Comparison of ENCODE assay signal across 8 mouse cellular contexts in genomic region chr1:75264091-75264880, GRCm38 (mm10). TPM values are rescaled to one million over a fixed set of nuclear protein-coding genes. Genes with fewer than 3 reads are reported as not detected.
DNase-seq lines count a peak whose midpoint lies in the region; ATAC-seq and TF ChIP-seq lines count a peak whose summit lies in the region.

Ptprn (minus strand) TSS chr1:75264502.

- H3K79me3 ChIP-seq in C2C12 (ENCODE audit: low read depth) = no peaks in the 10 kb centered on the region

- no peak within 1 kb of the TSS for H3K27ac ChIP-seq in embryonic facial prominence, embryonic 13.5 days
- no peak within 1 kb of the TSS for H3K27ac ChIP-seq in intestine, postnatal 0 days (ENCODE audit: low read depth, low read length)
- peak within 1 kb of the TSS; percentile 14; the same call in 1 of the 2 replicates for H3K27ac ChIP-seq in midbrain, embryonic 14.5 days (replicated peaks; ENCODE audit: low read depth, low read length)

- no peaks in the 10 kb centered on the region for H3K36me3 ChIP-seq in C2C12 (ENCODE audit: control insufficient read depth, insufficient read depth)
- no peaks in the 10 kb centered on the region for H3K36me3 ChIP-seq in embryonic facial prominence, embryonic 13.5 days
- H3K36me3 ChIP-seq in intestine, postnatal 0 days (ENCODE audit: control insufficient read depth, insufficient read depth) = no peaks in the 10 kb centered on the region
- no peaks in the 10 kb centered on the region for H3K36me3 ChIP-seq in midbrain, embryonic 14.5 days (ENCODE audit: control insufficient read depth, insufficient read depth, low read length)

- peak; percentile 33 for DNase-seq in adrenal gland, adult 2 months
- peak; percentile 75 for DNase-seq in midbrain, embryonic 14.5 days
- DNase-seq in lung, postnatal 14 days = no peak
- no peak for DNase-seq in gastrocnemius, postnatal 4 days (ENCODE audit: low spot score in 2 of 2)
- no peak for DNase-seq in kidney, adult 11 months

- no peaks in the 10 kb centered on the region for H3K79me2 ChIP-seq in C2C12 (ENCODE audit: control insufficient read depth, insufficient read depth)

- H3K4me3 ChIP-seq in C2C12 (ENCODE audit: insufficient read depth, poor library complexity, severe bottlenecking) = peak within 1 kb of the TSS; percentile 45
- H3K4me3 ChIP-seq in embryonic facial prominence, embryonic 13.5 days = peak within 1 kb of the TSS; percentile 13; the same call in 1 of the 2 replicates
- H3K4me3 ChIP-seq in intestine, postnatal 0 days (ENCODE audit: low read depth, low read length) = peak within 1 kb of the TSS; percentile 11; the same call in 1 of the 2 replicates
- peak within 1 kb of the TSS; percentile 50 for H3K4me3 ChIP-seq in midbrain, embryonic 14.5 days (replicated peaks; ENCODE audit: low read depth, low read length)

- peaks cover 4% of the 10 kb centered on the region for H3K27me3 ChIP-seq in C2C12 (ENCODE audit: control insufficient read depth, insufficient read depth, insufficient read length)
- H3K27me3 ChIP-seq in embryonic facial prominence, embryonic 13.5 days = peaks cover 60% of the 10 kb centered on the region
- H3K27me3 ChIP-seq in intestine, postnatal 0 days (replicated peaks; ENCODE audit: control insufficient read depth, insufficient read depth, low read length) = peaks cover 40% of the 10 kb centered on the region
- peaks cover 27% of the 10 kb centered on the region; the same call in 1 of the 2 replicates for H3K27me3 ChIP-seq in midbrain, embryonic 14.5 days (ENCODE audit: control insufficient read depth, insufficient read depth, low read length)

- H3K9ac ChIP-seq in embryonic facial prominence, embryonic 13.5 days = no peak within 1 kb of the TSS
- no peak within 1 kb of the TSS for H3K9ac ChIP-seq in intestine, postnatal 0 days (ENCODE audit: low read depth, low read length)
- H3K9ac ChIP-seq in midbrain, embryonic 14.5 days (replicated peaks; ENCODE audit: low read length) = peak within 1 kb of the TSS; percentile 55

- no peak for TF ChIP-seq CTCF in C2C12 (IDR thresholded peaks at IDR 0.05; ENCODE audit: control insufficient read depth, insufficient read depth, insufficient read length)
- no peak for TF ChIP-seq CTCF in intestine, postnatal 0 days (IDR thresholded peaks at IDR 0.05; ENCODE audit: low read depth)

- ATAC-seq in embryonic facial prominence, embryonic 13.5 days (ENCODE audit: insufficient number of reproducible peaks, insufficient read depth, low FRiP score, low TSS enrichment, low read depth) = no peak
- ATAC-seq in intestine, postnatal 0 days = no peak
- peak; percentile 78 for ATAC-seq in midbrain, embryonic 14.5 days (ENCODE audit: low FRiP score, low TSS enrichment)

- WGBS in embryonic facial prominence, embryonic 13.5 days = 12% methylated on average over 32 of the region's 32 CpGs
- 12% methylated on average over 31 of the region's 32 CpGs for WGBS in intestine, postnatal 0 days
- WGBS in midbrain, embryonic 14.5 days = 12% methylated on average over 32 of the region's 32 CpGs

- H3K4me2 ChIP-seq in embryonic facial prominence, embryonic 13.5 days = peak within 1 kb of the TSS; percentile 32; the same call in 1 of the 2 replicates
- no peak within 1 kb of the TSS for H3K4me2 ChIP-seq in intestine, postnatal 0 days (replicated peaks; ENCODE audit: low read depth)
- H3K4me2 ChIP-seq in midbrain, embryonic 14.5 days (ENCODE audit: low read length) = peak within 1 kb of the TSS; percentile 71

- no peaks in the 10 kb centered on the region for H3K9me3 ChIP-seq in embryonic facial prominence, embryonic 13.5 days
- no peaks in the 10 kb centered on the region for H3K9me3 ChIP-seq in intestine, postnatal 0 days (ENCODE audit: control insufficient read depth)
- H3K9me3 ChIP-seq in midbrain, embryonic 14.5 days (ENCODE audit: control insufficient read depth, low read length) = no peaks in the 10 kb centered on the region

- H3ac ChIP-seq in C2C12 (ENCODE audit: control insufficient read depth, insufficient read length, low read depth) = peak within 1 kb of the TSS; percentile 79

- H3K4me1 ChIP-seq in embryonic facial prominence, embryonic 13.5 days = no peaks in the 10 kb centered on the region
- no peaks in the 10 kb centered on the region for H3K4me1 ChIP-seq in intestine, postnatal 0 days (replicated peaks; ENCODE audit: control insufficient read depth, insufficient read depth, low read length)
- H3K4me1 ChIP-seq in midbrain, embryonic 14.5 days (ENCODE audit: control insufficient read depth, insufficient read depth, low read length) = 0 out of 2 replicates have a peak, but pooled peaks cover 5% of the 10 kb centered on the region

TF ChIP-seq in C2C12, 6 proteins besides CTCF, POLR2A, EP300 and RAD21:
- no peak for TF ChIP-seq MYOG (IDR thresholded peaks at IDR 0.05; ENCODE audit: control insufficient read depth, extremely low read depth, insufficient read length)
- no peak for TF ChIP-seq MAX (IDR thresholded peaks at IDR 0.05)

RNA-seq across cellular contexts. Expression of gene Ptprn, which starts in this region (rescaled TPM):
- 15.3 TPM for polyA plus RNA-seq in C2C12 (2012; fragmentation: generic; extraction: Trizol)
- 10 to 100 TPM; 43.6 to 83.6 TPM for total RNA-seq in adrenal gland, adult 2 months (2021)
- polyA plus RNA-seq in adrenal gland, adult 2 months (2012; rRNA removed) = 41.5 and 52.0 TPM in 2 replicates
- 0.37 and 0.54 TPM in 2 replicates for polyA plus RNA-seq in embryonic facial prominence, embryonic 13.5 days (2015; fragmentation: Nextera tagmentation; extraction: Ambion mirVana)
- polyA plus RNA-seq in intestine, postnatal 0 days (2015; fragmentation: Nextera tagmentation; extraction: Ambion mirVana) = 3.0 TPM in 2 replicates
- polyA plus RNA-seq in midbrain, embryonic 14.5 days (2014; fragmentation: Nextera tagmentation; extraction: Ambion mirVana) = 16.6 and 19.3 TPM in 2 replicates
- total RNA-seq in gastrocnemius, postnatal 4 days (2021) = under 1 TPM; 0.07 to 0.23 TPM

Comparison
In these comparisons a context has a peak if more than half of its experiments do, and no peak if none do; other contexts are left out.
1. RNA of gene Ptprn (total RNA-seq): 43.6 to 83.6 TPM in adrenal gland, adult 2 months; 0.07 to 0.23 TPM in gastrocnemius, postnatal 4 days; every median in the first group is over 10 times any median in the second.
2. DNase-seq: peak in adrenal gland, adult 2 months (single experiment) and midbrain, embryonic 14.5 days (single experiment); none in lung, postnatal 14 days (single experiment), gastrocnemius, postnatal 4 days (0 of 2) and kidney, adult 11 months (single experiment).
3. Peak in every context shown above with its lines, with median percentiles within 50 percentile points of each other: H3K4me3 ChIP-seq.